Mouse (Mus musculus) layer of hippocampus, adult 18-20 months (tissue): ENCODE data around the gene Slc25a40. TPM values are rescaled to one million over a fixed set of nuclear protein-coding genes. Genes with fewer than 3 reads are reported as not detected.
A peak's percentile ranks its signal among the peaks of the same experiment; 100 is the strongest.

Experiments used
- DNase-seq, 2 experiments: peaks; one replicate each; pipeline ENCODE4 v3.0.0; 2022; ENCODE audit warnings: low spot score in 2 of 2
- total RNA-seq, 2 experiments: library from RNA; stranded (reverse); gene quantifications; 2 replicates each; pipeline ENCODE4 v1.2.3; 2021

Gene Slc25a40
- total RNA-seq, 2 experiments from 2014 or later, result 11.5 to 12.2 TPM

DNA sequence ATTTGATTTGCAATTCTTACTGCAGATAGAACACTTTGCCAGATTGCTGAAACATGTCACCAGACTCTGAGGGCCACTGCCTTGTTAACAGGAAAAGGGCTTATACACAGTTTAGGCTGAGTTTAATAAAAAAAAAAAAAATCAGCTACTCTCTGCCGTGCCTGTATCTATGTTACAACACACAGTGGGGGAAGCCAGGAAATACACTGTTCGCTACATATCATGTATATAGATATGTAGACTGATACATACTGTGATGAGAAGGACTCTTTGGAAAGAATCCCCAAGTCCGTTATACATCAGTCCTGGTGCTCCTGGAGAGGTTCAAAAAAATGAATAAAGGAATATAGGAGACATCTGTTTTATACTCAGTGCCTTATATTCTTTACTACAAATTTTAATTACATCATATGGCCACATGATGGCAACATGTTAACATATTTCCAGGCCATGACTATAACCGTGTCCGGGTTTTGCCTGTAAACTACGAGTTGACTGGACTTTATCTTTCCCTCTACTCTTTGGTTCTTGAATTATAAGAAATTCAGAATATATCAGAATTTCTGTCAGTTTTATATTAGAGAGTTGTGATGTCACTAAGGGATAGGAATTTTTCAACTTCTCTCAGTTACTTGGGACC, 66.9 kb downstream of the Slc25a40 start:
- peak in 1 of 2 experiments; percentile 21 for DNase-seq

DNA sequence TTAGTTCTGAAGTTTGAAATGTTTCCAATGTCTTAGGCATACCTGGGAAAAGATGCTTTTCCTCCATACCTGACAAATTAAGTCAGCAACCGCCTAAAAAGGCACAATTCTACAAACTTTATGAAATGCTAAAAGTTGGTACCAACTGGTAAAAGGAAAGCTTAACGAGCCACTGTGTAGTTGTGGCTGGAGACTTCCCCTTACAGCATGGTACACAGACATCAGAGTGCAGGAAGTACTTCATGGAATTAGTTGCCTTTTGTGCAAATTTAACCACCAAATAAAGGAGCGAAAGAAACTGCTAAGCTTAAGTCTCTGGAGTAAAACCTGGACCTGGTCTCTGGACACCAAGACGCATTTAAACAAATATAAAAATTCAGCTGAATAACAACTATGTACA, 69.1 kb downstream of the Slc25a40 start:
- no peak for DNase-seq

Other genes with a start within 250 kb of the Slc25a40 start
- gene Adam22, start 54.7 kb upstream of the Slc25a40 start, total RNA-seq, result 100 to 1,000 TPM; 156 to 160 TPM
- gene Dbf4, start 134 bp upstream of the Slc25a40 start, total RNA-seq, result 1 to 10 TPM; 1.1 to 1.4 TPM
- gene Rundc3b, start 200.1 kb downstream of the Slc25a40 start, total RNA-seq, result 10 to 100 TPM; 30.8 to 31.7 TPM
- 10 to 100 TPM; 14.1 to 14.2 TPM for gene Abcb1a, start 237.2 kb downstream of the Slc25a40 start, total RNA-seq